Mouse (Mus musculus) lung, adult 2 months (tissue): ENCODE data around the gene Mettl17.

ENCODE experiments used
- CTCF ChIP-seq: fragments of 200-500 bp; IDR thresholded peaks from 2 replicates; pipeline ENCODE4 v1.5.1; 2011; ENCODE audit warnings: mild to moderate bottlenecking, low read length, control low read depth; ENCODE audit not compliant: insufficient read depth
- POLR2A ChIP-seq: fragments of 200-500 bp; IDR thresholded peaks from 2 replicates; pipeline ENCODE4 v1.6.1; 2011; ENCODE audit warnings: low read depth, mild to moderate bottlenecking, control low read depth, low read length, borderline replicate concordance; ENCODE audit errors: extremely low read depth

DNA sequence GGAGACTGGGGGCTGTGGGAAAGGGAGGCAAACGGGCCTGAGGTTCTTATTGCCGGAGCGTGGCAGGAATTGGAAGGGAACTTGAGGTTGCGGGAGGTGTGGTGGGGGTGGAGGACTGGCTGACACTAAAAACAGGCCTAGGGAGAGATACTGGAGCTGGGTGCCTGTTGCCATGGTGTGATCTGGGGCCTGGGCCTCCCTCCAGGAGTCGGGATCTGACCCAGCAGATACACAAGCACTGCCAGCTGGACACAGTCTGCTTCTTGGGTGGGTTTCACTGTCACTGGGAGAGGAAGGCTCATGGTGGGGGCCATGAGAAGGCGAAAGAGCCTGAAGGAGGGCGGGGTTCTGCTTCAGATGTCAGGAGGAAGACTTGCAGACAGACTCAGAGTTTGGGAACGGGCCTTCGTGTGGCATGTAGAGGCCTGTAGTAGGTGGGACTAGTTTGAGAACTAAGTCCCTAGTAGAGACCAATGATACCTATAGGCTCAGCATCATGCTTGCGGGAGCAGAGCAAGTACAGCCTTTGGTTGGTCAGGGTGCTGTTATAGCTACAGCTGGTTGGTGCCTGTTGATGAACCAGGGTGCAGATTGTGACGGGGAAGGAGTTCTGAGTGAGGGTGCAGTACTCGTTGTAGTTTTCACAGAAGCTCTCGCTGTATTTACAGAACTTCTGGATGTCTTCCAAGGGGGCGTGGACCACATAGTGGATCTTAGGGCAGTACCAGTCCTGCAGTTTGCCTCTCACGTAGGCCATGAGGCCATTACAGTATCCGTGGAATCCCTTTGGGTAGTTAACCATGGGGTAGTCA lies 37.3 kb downstream of the Mettl17 start:
- TF ChIP-seq CTCF (no peak), POLR2A (no peak)
